Mouse (Mus musculus) ES-Bruce4 (cell line): ENCODE results near the gene Igtp.

Experiments used
- CTCF ChIP-seq: IDR thresholded peaks from one replicate; pipeline ENCODE4 v1.8.1; 2011; ENCODE audit warnings: low read depth, low read length
- EP300 ChIP-seq: IDR thresholded peaks from 2 replicates; pipeline ENCODE4 v1.6.1; 2011; ENCODE audit warnings: low read depth, low read length; ENCODE audit not compliant: insufficient read depth
- POLR2A ChIP-seq: IDR thresholded peaks from one replicate; pipeline ENCODE4 v1.8.1; 2011; ENCODE audit warnings: low read length; ENCODE audit not compliant: insufficient read depth

- TF ChIP-seq CTCF, result peak; percentile 50
- no peak for TF ChIP-seq POLR2A
- no peak for TF ChIP-seq EP300
These were observed 19.8 kb upstream of the Igtp start for GRCm38 (mm10) chr11:58179563-58179962.
